Mouse (Mus musculus) adrenal gland, adult 8-10 months (tissue): ENCODE data around the gene Cldn34c4. TPM values are rescaled to one million over a fixed set of nuclear protein-coding genes. Genes with fewer than 3 reads are reported as not detected.

Experiments used
- DNase-seq: peaks from one replicate; pipeline ENCODE4 v3.0.0; 2022
- total RNA-seq, 4 experiments: library from RNA; stranded (reverse); gene quantifications; 2 replicates each; pipeline ENCODE4 v1.2.4; 2022

The Cldn34c4 gene
- total RNA-seq = not detected

DNA sequence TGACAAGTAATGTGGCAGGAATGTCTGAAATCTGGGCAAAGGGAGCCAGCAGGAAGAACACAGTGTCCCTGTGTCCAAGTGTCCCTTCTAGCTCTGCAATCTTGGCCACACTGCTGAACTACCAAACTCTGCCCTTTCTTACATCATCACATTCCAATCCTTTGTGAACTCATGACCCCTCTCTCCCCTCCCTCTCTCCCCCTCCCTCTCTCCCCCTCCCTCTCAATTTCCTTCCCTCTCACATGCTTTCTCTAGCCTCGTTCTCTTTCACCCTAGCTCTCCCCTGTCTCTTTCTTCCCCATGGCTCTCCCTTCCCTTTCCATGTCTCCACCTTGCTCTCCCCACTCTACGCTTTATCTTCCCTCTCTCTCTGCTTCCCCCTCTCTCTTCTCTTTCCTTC, at the start of gene Cldn34c4:
Cldn34c4 (minus strand) TSS at position 101 of the 400 bp plus-strand sequence.
- DNase-seq = no peak

GRCm38 (mm10) chrX:127747062-127747461, 10.7 kb upstream of the Cldn34c4 start:
- DNase-seq = no peak
